Mouse (Mus musculus) intestine, embryonic 15.5 days (tissue): ENCODE data around the gene Clasp2. TPM values are rescaled to one million over a fixed set of nuclear protein-coding genes. Genes with fewer than 3 reads are reported as not detected.
"Not testable (repeated sequence)": the region's sequence is repeated elsewhere in the genome, so short reads cannot be mapped to it uniquely, and the experiment has no call there.

Experiments used
- ATAC-seq: fragments of 200-750 bp; cut with Nextera tagmentation; 2 replicates; pipeline ENCODE4 v1.8.0; 2017; ENCODE audit warnings: moderate TSS enrichment, moderate library complexity
- H3K27ac ChIP-seq: fragments of 300-500 bp; sonication (generic); 2 replicates; pipeline ENCODE4 v1.5.1; 2015; ENCODE audit warnings: mild to moderate bottlenecking, inconsistent platforms
- H3K27me3 ChIP-seq: fragments of 300-500 bp; sonication (generic); replicated peaks from 2 replicates; pipeline ENCODE4 v1.6.1; 2015; ENCODE audit warnings: inconsistent platforms
- H3K36me3 ChIP-seq: fragments of 300-500 bp; sonication (generic); 2 replicates; pipeline ENCODE4 v1.6.1; 2015; ENCODE audit warnings: inconsistent platforms
- H3K4me1 ChIP-seq: fragments of 300-500 bp; sonication (generic); replicated peaks from 2 replicates; pipeline ENCODE4 v1.6.1; 2015; ENCODE audit warnings: inconsistent platforms
- H3K4me2 ChIP-seq: fragments of 300-500 bp; sonication (generic); replicated peaks from 2 replicates; pipeline ENCODE4 v1.6.1; 2015; ENCODE audit warnings: mild to moderate bottlenecking, inconsistent platforms
- H3K4me3 ChIP-seq: fragments of 300-500 bp; sonication (generic); replicated peaks from 2 replicates; pipeline ENCODE4 v1.5.1; 2015; ENCODE audit warnings: inconsistent platforms
- H3K9ac ChIP-seq: fragments of 300-500 bp; sonication (generic); 2 replicates; pipeline ENCODE4 v1.6.1; 2015; ENCODE audit warnings: inconsistent platforms
- H3K9me3 ChIP-seq: fragments of 300-500 bp; sonication (generic); 2 replicates; pipeline ENCODE4 v1.6.1; 2016; ENCODE audit warnings: inconsistent platforms
- WGBS: fragments of 180-500 bp; shearing (Covaris S2); methylation state at CpG from one replicate; pipeline ENCODE4 v1.1.7; 2015; 5-methylcytosine and 5-hydroxymethylcytosine counted together
- polyA plus RNA-seq: library from polyadenylated mRNA; unstranded; fragments of >200 nt; fragmentation: Nextera tagmentation; extraction: Ambion mirVana; gene quantifications from 2 replicates; pipeline ENCODE4 v1.2.1, GENCODE M21; 2015

Gene Clasp2
- polyA plus RNA-seq, 1 experiment from 2014 or later, result 22.5 TPM

- Histone ChIP-seq H3K9ac (no peak overlapping the region), H3K4me1 (no peaks in the 10 kb centered on the region), H3K27ac (no peak overlapping the region), H3K27me3 (no peaks in the 10 kb centered on the region), H3K4me2 (no peak overlapping the region), H3K4me3 (no peak overlapping the region), H3K9me3 (no peaks in the 10 kb centered on the region), H3K36me3 (no peaks in the 10 kb centered on the region)
- no peak for ATAC-seq
- WGBS, result 92% methylated on average over 5 of the region's 5 CpGs
These were observed 96.2 kb downstream of the Clasp2 start for GRCm38 (mm10) chr9:113837461-113837860.

- Histone ChIP-seq H3K4me1 (no peaks in the 10 kb centered on the region), H3K4me2 (no peak overlapping the region), H3K9ac (no peak overlapping the region), H3K9me3 (no peaks in the 10 kb centered on the region), H3K4me3 (no peak overlapping the region), H3K27ac (no peak overlapping the region), H3K36me3 (peaks cover under 1% of the 10 kb centered on the region; the same call in 1 of the 2 replicates), H3K27me3 (no peaks in the 10 kb centered on the region)
- ATAC-seq, result no peak
- WGBS, result 94% methylated on average over 4 of the region's 4 CpGs
These were observed 102.8 kb downstream of the Clasp2 start for GRCm38 (mm10) chr9:113844029-113844428.

- Histone ChIP-seq H3K9ac (no peak overlapping the region), H3K4me2 (no peak overlapping the region), H3K36me3 (no peaks in the 10 kb centered on the region), H3K4me3 (no peak overlapping the region), H3K4me1 (no peaks in the 10 kb centered on the region), H3K27ac (no peak overlapping the region), H3K27me3 (no peaks in the 10 kb centered on the region), H3K9me3 (no peaks in the 10 kb centered on the region)
- ATAC-seq, result peak; percentile 49; the same call in 1 of the 2 replicates
- WGBS, result 80% methylated on average over 3 of the region's 3 CpGs
These were observed 114.2 kb downstream of the Clasp2 start for GRCm38 (mm10) chr9:113855441-113855840.

- Histone ChIP-seq H3K27ac (no peak overlapping the region), H3K9me3 (no peaks in the 10 kb centered on the region), H3K4me1 (no peaks in the 10 kb centered on the region), H3K4me2 (no peak overlapping the region), H3K27me3 (no peaks in the 10 kb centered on the region), H3K36me3 (no peaks in the 10 kb centered on the region; the same call in 1 of the 2 replicates), H3K4me3 (no peak overlapping the region), H3K9ac (no peak overlapping the region)
- WGBS, result 87% methylated on average over 8 of the region's 8 CpGs
- no peak for ATAC-seq
These were observed 116.1 kb downstream of the Clasp2 start for GRCm38 (mm10) chr9:113857281-113857928.

- H3K36me3 ChIP-seq, result no peaks in the 10 kb centered on the region; the same call in 1 of the 2 replicates
- H3K27ac ChIP-seq, result no peak overlapping the region
- WGBS, result 87% methylated on average over 5 of the region's 5 CpGs
- ATAC-seq, result no peak
- no peak overlapping the region for H3K4me2 ChIP-seq
- H3K9me3 ChIP-seq, result no peaks in the 10 kb centered on the region
- H3K9ac ChIP-seq, result no peak overlapping the region
- no peak overlapping the region for H3K4me3 ChIP-seq
- H3K4me1 ChIP-seq, result no peaks in the 10 kb centered on the region
- no peaks in the 10 kb centered on the region for H3K27me3 ChIP-seq
These were observed 116.7 kb downstream of the Clasp2 start for GRCm38 (mm10) chr9:113857929-113858440.

- Histone ChIP-seq H3K4me2 (no peak overlapping the region), H3K4me3 (no peak overlapping the region), H3K4me1 (no peaks in the 10 kb centered on the region), H3K27me3 (no peaks in the 10 kb centered on the region), H3K9me3 (no peaks in the 10 kb centered on the region), H3K9ac (no peak overlapping the region), H3K27ac (no peak overlapping the region), H3K36me3 (no peaks in the 10 kb centered on the region; the same call in 1 of the 2 replicates)
- ATAC-seq, result no peak
- 77% methylated on average over 5 of the region's 5 CpGs for WGBS
These were observed 118.1 kb downstream of the Clasp2 start for GRCm38 (mm10) chr9:113859420-113859819.

GRCm38 (mm10) chr9:113863370-113863999 lies 122.2 kb downstream of the Clasp2 start:
- Histone ChIP-seq H3K4me2 (no peak overlapping the region), H3K9ac (no peak overlapping the region), H3K9me3 (no peaks in the 10 kb centered on the region), H3K27ac (no peak overlapping the region), H3K36me3 (no peaks in the 10 kb centered on the region; the same call in 1 of the 2 replicates), H3K27me3 (no peaks in the 10 kb centered on the region), H3K4me3 (no peak overlapping the region), H3K4me1 (no peaks in the 10 kb centered on the region)
- ATAC-seq, result no peak
- WGBS, result 78% methylated on average over 5 of the region's 5 CpGs

GRCm38 (mm10) chr9:113867951-113868350 lies 126.7 kb downstream of the Clasp2 start:
- no peaks in the 10 kb centered on the region for H3K27me3 ChIP-seq
- 86% methylated on average over 5 of the region's 5 CpGs for WGBS
- no peak overlapping the region for H3K27ac ChIP-seq
- no peaks in the 10 kb centered on the region for H3K9me3 ChIP-seq
- no peak overlapping the region for H3K9ac ChIP-seq
- no peak overlapping the region for H3K4me3 ChIP-seq
- H3K4me2 ChIP-seq, result no peak overlapping the region
- 0 out of 2 replicates have a peak, but pooled peaks cover 8% of the 10 kb centered on the region for H3K36me3 ChIP-seq
- no peak for ATAC-seq
- H3K4me1 ChIP-seq, result no peaks in the 10 kb centered on the region

GRCm38 (mm10) chr9:113894903-113895302 lies 153.6 kb downstream of the Clasp2 start:
- H3K36me3 ChIP-seq, result peaks cover 7% of the 10 kb centered on the region; the same call in 1 of the 2 replicates
- no peak overlapping the region for H3K4me2 ChIP-seq
- WGBS, result 95% methylated on average over 3 of the region's 3 CpGs
- no peak overlapping the region for H3K4me3 ChIP-seq
- no peaks in the 10 kb centered on the region for H3K4me1 ChIP-seq
- no peaks in the 10 kb centered on the region for H3K27me3 ChIP-seq
- no peak overlapping the region for H3K27ac ChIP-seq
- no peaks in the 10 kb centered on the region for H3K9me3 ChIP-seq
- H3K9ac ChIP-seq, result no peak overlapping the region
- no peak for ATAC-seq

GRCm38 (mm10) chr9:113903136-113903535 lies 161.9 kb downstream of the Clasp2 start:
- Histone ChIP-seq H3K27me3 (no peaks in the 10 kb centered on the region), H3K36me3 (no peaks in the 10 kb centered on the region), H3K27ac (no peak overlapping the region), H3K4me2 (no peak overlapping the region), H3K9ac (no peak overlapping the region), H3K4me1 (no peaks in the 10 kb centered on the region), H3K4me3 (no peak overlapping the region), H3K9me3 (no peaks in the 10 kb centered on the region)
- WGBS, result 42% methylated on average over 4 of the region's 4 CpGs
- ATAC-seq, result peak; percentile 71

GRCm38 (mm10) chr9:113904315-113904714 lies 163.0 kb downstream of the Clasp2 start:
- H3K36me3 ChIP-seq, H3K27me3 ChIP-seq, H3K9me3 ChIP-seq, ATAC-seq, H3K4me2 ChIP-seq, H3K27ac ChIP-seq, H3K4me1 ChIP-seq, H3K4me3 ChIP-seq, H3K9ac ChIP-seq: not testable (repeated sequence)
- WGBS, result 92% methylated on average over 6 of the region's 6 CpGs

GRCm38 (mm10) chr9:113915789-113916188 lies 174.5 kb downstream of the Clasp2 start:
- Histone ChIP-seq H3K4me1 (no peaks in the 10 kb centered on the region), H3K9ac (no peak overlapping the region), H3K9me3 (no peaks in the 10 kb centered on the region), H3K36me3 (0 out of 2 replicates have a peak, but pooled peaks cover 6% of the 10 kb centered on the region), H3K4me3 (no peak overlapping the region), H3K27me3 (no peaks in the 10 kb centered on the region), H3K4me2 (no peak overlapping the region), H3K27ac (no peak overlapping the region)
- no peak; the same call in 1 of the 2 replicates for ATAC-seq
- 93% methylated on average over 5 of the region's 5 CpGs for WGBS
